Mouse (Mus musculus) skeletal muscle tissue, adult 2 months (tissue): ENCODE measurements around the gene Ebf1.

Source experiments
- DNase-seq: peaks from one replicate; pipeline ENCODE4 v3.0.0-alpha.2; 2012; ENCODE audit warnings: low read depth, low spot score

The Ebf1 gene

DNA sequence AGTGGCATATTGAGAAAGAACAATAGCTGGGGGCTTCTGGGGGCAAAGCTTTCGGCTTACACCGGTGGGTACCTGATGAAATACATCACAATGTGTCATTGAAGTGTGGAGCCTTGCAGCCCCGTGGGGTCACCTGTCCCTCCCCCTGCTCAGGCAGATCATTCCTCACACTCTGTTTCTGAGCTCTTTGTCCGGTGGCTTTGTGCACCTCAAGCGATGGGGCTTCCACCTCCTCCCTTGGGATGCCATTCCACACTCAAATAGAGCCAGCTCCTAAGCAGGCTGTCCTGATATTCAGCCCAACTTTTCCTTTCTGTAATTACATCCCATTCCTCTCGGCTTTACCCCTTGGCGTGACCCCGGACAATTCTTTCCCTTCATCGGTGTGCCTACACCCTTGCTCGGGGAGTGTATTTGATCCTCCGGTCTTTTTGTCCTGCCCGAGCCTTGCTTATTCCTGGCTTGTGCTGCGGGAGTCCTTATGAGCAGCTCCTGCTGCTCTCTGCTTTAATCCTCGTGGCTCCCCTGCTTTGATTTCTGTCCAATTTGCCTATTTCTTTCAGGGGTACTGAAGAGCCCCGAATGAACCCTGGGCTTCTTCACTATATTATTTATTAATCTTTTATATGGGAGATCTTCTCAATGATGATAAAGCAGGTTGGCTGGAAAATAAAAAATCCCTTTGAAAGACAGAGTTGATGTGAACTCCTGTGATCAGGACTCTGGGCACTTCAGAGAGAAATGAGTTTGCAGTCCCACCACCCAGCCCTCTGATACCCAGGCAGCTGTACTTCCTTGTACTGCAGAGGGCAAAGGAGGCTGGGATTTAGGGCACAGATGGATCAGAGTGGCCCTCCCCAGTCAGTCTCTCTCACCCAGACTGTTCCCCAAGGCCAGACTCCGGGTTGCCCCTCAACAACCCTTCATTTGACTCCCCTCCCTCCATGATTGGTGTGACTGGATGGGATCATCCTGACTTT lies 160.5 kb downstream of the Ebf1 start:
- no peak for DNase-seq

DNA sequence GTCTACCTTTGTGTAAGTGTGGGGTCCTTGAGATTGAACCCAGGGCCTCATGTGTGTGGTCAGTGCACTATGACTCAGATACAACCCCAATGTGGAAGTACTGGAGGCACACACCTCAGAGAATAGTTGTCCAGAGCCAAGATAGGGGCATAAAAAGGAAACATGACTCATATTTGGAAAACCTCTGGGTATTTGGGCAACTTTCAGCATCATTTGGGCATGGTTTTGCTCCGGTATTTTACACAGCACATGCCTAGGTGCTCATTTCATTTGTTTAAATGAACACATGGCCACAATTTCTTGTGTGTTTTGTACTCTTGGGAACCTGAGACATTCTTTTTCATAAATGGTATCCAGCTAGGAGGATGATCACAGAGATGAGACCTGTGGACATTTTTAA lies 161.9 kb downstream of the Ebf1 start:
- DNase-seq: no peak

- no peak for DNase-seq
Observed at GRCm38 (mm10) chr11:44784255-44785029, 167.3 kb downstream of the Ebf1 start.

DNA sequence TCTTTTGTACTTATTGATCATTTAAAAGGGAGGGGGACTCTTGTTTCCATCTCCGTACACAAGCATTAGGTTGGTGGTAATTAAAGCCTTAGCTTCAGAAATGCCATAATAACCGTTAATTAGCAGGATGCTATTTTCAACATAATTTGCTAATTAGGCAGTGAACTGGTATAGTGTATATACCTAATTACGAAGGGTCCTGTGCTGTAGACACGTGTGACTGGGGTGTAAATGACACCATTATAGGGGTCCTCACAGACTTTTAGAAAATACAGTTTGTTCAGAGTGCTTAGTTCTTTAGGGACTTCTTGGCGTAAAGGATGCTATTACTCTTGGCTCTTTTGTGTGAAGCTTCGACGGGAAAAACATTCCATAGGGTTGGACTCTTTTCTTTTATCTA lies 167.9 kb downstream of the Ebf1 start:
- no peak for DNase-seq

DNA sequence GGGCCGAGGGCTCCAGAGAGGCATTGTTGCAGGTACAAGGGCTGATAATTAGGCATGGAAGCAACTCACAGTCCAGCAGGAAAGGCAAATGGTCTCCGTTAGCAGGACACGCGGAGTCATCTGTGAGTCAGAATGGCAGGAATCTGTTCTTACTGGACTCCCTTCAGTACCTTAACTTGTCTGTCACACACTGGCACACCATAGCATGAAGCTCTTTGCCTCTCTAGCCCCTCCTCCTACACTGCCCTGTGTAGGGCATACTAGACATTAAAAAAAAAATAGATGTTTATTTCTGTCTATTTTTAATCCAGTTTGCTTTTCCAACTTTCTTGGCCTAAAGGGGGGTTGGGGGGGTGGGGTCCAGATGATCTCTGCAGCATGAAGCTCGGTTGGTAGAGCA lies 168.4 kb downstream of the Ebf1 start:
- no peak for DNase-seq

DNA sequence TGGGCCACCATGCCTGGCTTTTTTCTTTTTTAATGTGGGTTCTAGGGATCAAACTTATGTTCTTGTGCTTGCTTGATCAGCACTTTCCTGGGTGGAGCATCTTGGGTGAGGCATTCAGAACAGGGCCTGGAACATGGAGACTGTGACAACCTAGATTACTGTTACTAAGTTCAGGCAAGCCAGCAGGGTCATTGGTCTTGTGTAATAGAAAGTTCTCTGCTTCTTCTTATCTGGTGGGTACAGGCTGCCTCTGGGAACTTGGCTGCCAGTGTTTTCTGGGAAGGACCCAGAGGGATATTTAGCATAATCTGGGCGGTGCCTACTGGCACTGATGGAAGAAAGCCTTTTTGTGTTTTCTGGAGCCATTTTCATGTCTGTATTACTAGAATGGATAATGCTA lies 170.9 kb downstream of the Ebf1 start:
- DNase-seq: no peak

GRCm38 (mm10) chr11:44792816-44793215 lies 175.7 kb downstream of the Ebf1 start:
- no peak for DNase-seq

DNA sequence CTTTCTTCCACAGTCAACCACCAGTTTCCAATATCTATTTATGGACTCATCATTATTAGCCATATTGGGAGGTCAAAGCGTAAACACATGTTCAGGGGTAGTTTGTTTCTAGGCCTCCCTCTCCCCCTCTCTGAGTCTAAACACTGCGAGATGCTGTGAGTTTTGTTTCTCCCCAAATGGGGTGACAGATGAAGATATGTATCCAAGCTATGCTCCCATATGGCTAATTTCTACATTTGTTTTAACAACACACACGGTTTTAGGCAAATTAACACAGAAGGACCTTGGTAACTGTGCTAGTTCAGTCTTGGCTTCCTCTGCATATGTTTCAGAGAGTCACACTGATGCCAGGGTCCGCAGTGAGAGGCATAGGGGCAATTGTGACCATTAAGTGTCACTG lies 177.8 kb downstream of the Ebf1 start:
- DNase-seq: no peak

DNA sequence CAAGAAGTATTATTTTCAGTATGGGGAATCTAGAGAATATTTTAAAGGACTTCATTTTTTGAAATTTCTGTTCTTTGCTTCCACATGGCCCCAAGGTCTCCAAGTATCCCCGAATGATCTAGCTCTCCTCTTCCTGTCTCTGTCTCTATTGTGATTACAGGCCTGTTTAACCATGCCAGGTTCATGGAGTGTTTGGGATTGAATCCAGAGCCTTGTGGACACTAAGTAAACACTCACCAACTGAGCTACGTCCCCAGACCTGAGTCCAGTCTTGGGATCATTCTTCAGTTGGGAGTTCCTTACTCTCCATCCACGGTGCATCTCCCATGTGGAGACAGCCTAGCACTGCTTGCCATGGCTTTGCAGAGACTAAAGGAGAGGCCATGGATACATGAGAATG lies 178.7 kb downstream of the Ebf1 start:
- DNase-seq: no peak

- no peak for DNase-seq
Observed at GRCm38 (mm10) chr11:44798270-44798669, 181.2 kb downstream of the Ebf1 start.

GRCm38 (mm10) chr11:44804046-44804445 lies 186.9 kb downstream of the Ebf1 start:
- no peak for DNase-seq

DNA sequence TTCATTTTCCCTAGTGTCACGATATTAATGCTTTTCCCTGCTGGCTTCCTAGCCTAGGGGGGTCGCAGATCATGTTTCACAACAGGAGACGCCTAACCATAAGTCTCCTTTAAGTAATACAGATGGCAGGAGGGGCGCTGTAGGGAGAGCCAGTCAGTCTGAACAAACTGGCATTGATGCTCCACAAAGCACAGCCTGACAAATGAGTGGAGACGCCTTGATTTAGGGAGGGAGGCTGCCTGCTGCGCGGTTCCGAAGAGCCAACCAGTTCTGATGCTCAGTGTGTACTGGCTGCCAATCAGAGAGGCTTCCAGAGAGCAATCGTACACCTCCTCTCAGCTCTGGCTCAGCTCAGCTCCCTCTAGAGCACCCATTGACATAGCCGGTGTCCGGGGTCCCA lies 189.5 kb downstream of the Ebf1 start:
- no peak for DNase-seq

DNA sequence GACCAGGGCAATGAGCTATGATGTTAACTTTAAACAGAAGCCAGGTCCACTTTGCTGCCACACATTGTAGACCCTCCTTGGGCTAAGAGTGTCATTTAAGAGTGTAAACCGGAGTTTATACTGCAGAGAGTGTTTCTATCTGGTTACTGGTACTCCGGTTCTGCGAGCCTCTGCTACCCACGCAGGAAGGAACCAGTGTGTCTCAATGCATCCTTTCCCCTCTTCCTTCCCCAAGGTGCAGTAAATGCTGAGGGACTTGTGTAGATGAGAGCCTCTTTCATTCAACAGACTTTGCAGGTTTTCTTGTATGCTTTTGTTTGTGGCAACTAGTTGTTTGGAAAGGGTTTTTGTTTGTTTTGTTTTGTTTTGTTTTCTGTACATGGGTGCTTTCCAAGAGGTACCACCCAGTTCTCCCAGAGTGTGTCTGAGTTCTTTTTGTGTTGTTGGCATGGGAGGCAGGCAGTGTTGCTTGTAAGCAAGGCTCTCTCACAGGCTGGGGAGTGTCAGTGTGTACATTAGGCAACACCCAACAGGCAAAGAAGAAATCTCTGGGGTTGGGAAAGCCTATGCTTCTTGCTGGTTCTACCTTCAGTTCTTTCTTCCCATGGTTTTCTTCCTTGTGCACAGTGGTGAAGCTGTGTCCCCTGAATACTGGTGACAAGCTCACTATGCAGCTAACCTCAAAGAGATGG lies 191.9 kb downstream of the Ebf1 start:
- no peak for DNase-seq

DNA sequence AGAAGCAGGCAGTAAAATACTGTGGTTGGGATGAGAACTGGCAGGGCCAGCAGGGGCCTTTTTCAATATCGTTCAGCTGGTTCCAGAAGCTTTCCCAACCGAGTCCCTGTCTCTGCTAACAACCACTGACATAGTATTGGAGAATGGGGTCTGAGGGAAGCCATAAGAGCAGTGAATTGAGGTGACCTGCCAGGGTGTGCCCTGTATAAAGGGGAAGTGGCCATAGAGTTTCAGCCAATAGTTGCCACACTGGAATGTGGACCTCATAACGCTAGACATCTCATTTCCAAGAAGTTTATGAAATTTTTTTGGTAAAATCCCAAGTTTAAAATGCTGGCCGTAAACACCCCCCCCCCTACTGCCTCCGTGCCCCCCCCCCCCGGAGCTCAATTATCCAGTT lies 193.9 kb downstream of the Ebf1 start:
- no peak for DNase-seq

- DNase-seq: no peak
Observed at GRCm38 (mm10) chr11:44812193-44812746, 195.2 kb downstream of the Ebf1 start.

- DNase-seq: no peak
Observed at GRCm38 (mm10) chr11:44813534-44813933, 196.4 kb downstream of the Ebf1 start.

DNA sequence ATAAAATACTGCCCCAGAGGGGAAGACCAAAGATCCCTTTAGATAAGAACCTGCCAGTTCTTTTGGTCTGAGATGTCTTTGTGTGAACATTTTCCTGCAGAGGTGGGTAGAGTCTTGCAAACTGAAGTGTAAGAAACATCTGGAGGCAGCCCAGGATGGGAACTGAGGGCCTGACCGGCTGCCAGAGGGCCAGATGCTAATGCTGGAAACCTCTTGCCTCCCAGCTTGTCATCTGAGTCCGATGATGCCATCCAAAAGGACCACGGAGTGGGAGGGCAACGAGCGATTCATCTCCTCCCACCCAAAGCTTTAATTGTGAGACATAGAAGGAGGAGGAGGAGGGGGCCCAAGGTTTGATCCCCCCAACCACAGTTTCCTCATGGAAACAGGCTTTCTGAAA lies 197.7 kb downstream of the Ebf1 start:
- no peak for DNase-seq

DNA sequence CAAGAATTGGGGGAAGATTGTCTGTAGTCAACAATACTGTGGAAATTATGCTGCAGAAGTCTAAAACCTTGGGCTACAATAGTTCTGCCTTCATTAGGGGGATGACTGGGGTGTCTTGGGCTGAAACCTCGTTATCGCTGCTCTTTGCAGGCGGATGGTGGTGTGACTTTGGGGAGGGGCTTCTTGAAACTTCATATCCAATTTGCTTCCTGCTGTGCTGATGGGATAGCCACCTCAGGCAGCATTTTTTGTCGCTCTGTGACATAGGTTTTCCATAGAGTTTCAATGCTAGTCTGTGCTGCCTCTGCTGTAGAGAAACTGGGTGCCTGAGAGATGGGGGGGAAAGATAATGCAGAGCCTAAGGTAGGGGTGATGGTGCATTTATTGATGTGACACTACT lies 198.9 kb downstream of the Ebf1 start:
- no peak for DNase-seq

DNA sequence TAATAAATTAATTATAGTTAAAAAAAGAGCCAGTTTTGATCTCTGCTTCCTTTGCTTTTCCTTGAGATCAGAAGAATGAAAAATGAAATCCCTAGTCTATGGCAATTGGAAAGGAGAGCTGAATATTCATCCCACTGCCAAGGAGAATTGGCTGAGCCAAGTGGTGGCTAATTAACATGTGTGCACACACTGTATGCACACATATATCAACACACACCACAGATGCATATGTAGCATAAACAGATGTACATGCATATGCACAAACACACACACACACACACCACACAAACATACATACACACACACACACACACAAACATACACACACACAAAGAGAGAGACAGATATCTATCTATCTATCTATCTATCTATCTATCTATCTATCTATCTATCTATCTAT lies 205.2 kb downstream of the Ebf1 start:
- no peak for DNase-seq

DNA sequence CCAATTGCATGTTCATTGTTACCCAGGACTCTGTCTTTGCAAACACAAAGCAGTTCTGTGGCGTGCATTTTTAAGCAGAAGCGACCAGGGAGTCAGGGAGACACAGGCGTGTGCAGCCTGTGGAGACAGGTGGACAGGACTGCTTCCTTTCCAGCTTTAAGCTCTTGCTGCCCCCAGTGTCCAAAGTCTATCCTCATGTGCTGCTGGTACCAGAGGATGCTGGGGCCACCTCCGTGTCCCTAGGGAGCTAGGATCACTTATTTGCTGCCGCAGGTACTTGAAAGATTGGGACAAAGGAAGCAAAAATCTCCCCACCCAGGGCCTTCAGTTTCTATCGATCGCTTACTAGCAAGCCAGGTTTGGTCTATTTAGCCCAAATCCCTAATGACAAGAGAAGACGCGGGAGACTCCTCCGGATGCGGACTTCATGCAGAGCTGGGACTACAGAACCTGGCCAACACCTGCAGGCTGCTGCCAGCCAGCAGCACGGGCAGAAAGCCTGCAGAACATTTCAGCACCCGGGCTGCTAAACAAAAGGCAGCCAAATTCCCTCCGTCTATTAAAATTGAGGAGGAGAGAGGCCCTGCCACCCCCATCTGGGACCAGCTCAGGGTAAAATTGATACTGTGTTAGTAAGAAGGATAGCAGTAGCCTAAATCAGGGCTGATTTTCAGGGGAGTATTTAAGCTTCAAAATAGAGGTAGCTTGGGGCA lies 215.3 kb downstream of the Ebf1 start:
- no peak for DNase-seq

GRCm38 (mm10) chr11:44832940-44833254 lies 215.8 kb downstream of the Ebf1 start:
- no peak for DNase-seq
